Mouse (Mus musculus): ENCODE results near the gene Nsmce1. TPM values are rescaled to one million over a fixed set of nuclear protein-coding genes. Genes with fewer than 3 reads are reported as not detected.

Nsmce1 gene
- polyA plus RNA-seq, 1 experiment: not detected

GRCm38 (mm10) chr7:125482886-125483285, 8.5 kb downstream of the Nsmce1 start:
- no peak for TF ChIP-seq CTCF (IDR thresholded peaks at IDR 0.05; ENCODE audit: insufficient read depth, low read depth, low read length)
- no peak for TF ChIP-seq POLR2A (IDR thresholded peaks at IDR 0.05; ENCODE audit: insufficient read depth, low read depth, low read length)
- no peak overlapping the region for H3K4me3 ChIP-seq (ENCODE audit: insufficient read depth, low read depth, low read length)
- WGBS: 75% methylated on average over 2 of the region's 2 CpGs
- H3K4me1 ChIP-seq (ENCODE audit: control insufficient read depth, insufficient read depth, low read length): peaks cover 5% of the 10 kb centered on the region
- no peak overlapping the region for H3K27ac ChIP-seq (ENCODE audit: insufficient read depth, low read depth, low read length)

- Histone ChIP-seq H3K4me1 (ENCODE audit: control insufficient read depth, insufficient read depth, low read length) (peaks cover 8% of the 10 kb centered on the region), H3K4me3 (ENCODE audit: insufficient read depth, low read depth, low read length) (no peak overlapping the region), H3K27ac (ENCODE audit: insufficient read depth, low read depth, low read length) (no peak overlapping the region)
- 94% methylated on average over 3 of the region's 3 CpGs for WGBS
- no peak for TF ChIP-seq CTCF (IDR thresholded peaks at IDR 0.05; ENCODE audit: insufficient read depth, low read depth, low read length)
These were observed 9.1 kb downstream of the Nsmce1 start for GRCm38 (mm10) chr7:125482339-125482738.

DNA sequence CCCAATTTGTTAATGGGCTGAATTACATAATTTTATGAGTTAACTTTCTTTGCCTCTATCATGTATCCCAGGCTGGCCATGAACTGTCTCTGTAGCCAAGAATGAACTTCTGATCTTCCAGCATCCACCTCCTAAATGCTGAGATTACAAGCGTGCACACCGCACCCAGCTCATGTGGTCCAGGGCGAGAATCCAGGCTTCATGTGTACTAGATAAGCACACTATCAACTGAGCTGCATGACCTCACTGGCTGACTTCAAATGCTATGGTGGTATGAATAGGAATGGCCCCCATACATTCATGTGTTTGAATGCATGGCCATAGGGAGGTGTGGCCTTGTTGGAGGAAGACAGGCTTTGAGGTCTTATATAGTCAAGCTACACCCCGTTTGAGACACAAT, 10.9 kb downstream of the Nsmce1 start:
- WGBS: 95% methylated on average over 4 of the region's 4 CpGs
- H3K27ac ChIP-seq (ENCODE audit: insufficient read depth, low read depth, low read length): no peak overlapping the region
- peaks cover 16% of the 10 kb centered on the region for H3K4me1 ChIP-seq (ENCODE audit: control insufficient read depth, insufficient read depth, low read length)
- H3K4me3 ChIP-seq (ENCODE audit: insufficient read depth, low read depth, low read length): no peak overlapping the region
- TF ChIP-seq POLR2A (IDR thresholded peaks at IDR 0.05; ENCODE audit: insufficient read depth, low read depth, low read length) (no peak), CTCF (IDR thresholded peaks at IDR 0.05; ENCODE audit: insufficient read depth, low read depth, low read length) (no peak)

DNA sequence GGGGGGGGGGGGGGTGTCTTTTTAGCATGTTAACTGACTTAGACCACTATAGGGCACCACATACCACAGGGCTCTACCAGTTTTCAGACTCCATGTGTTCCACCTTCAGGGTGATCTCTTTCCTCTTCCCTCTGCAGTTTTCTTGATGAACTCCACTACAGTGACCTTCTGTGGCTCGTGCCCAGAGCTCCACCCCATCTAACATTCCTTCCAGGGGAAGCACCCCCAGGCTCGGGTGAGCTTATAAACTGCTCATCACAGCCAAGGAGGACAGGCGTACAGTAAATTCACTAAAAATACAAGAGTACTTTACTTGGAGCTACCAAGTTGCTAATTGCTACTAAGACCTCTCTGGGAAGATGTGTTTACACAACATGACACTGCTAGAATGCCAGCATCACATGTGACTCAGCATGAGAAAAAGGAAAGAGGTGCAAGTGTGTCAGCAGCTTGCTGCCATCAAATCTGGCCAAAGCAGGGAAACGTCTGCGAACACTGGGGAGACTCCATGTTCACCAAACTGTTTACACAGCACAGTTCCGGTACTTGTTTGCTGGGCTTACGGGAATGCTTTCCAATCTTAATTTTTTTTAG, 12.9 kb downstream of the Nsmce1 start:
- 57% methylated on average over 7 of the region's 7 CpGs for WGBS
- Histone ChIP-seq H3K27ac (ENCODE audit: insufficient read depth, low read depth, low read length) (no peak overlapping the region), H3K4me1 (ENCODE audit: control insufficient read depth, insufficient read depth, low read length) (peaks cover 25% of the 10 kb centered on the region), H3K4me3 (ENCODE audit: insufficient read depth, low read depth, low read length) (no peak overlapping the region)
- TF ChIP-seq CTCF (IDR thresholded peaks at IDR 0.05; ENCODE audit: insufficient read depth, low read depth, low read length) (no peak), POLR2A (IDR thresholded peaks at IDR 0.05; ENCODE audit: insufficient read depth, low read depth, low read length) (no peak)

- Histone ChIP-seq H3K4me3 (ENCODE audit: insufficient read depth, low read depth, low read length) (no peak overlapping the region), H3K27ac (ENCODE audit: insufficient read depth, low read depth, low read length) (no peak overlapping the region), H3K4me1 (ENCODE audit: control insufficient read depth, insufficient read depth, low read length) (peaks cover 25% of the 10 kb centered on the region)
- 65% methylated on average over 11 of the region's 11 CpGs for WGBS
- no peak for TF ChIP-seq CTCF (IDR thresholded peaks at IDR 0.05; ENCODE audit: insufficient read depth, low read depth, low read length)
- no peak for TF ChIP-seq POLR2A (IDR thresholded peaks at IDR 0.05; ENCODE audit: insufficient read depth, low read depth, low read length)
These were observed 15.7 kb downstream of the Nsmce1 start for GRCm38 (mm10) chr7:125475601-125476251.

GRCm38 (mm10) chr7:125474535-125474934, 16.9 kb downstream of the Nsmce1 start:
- 81% methylated on average over 4 of the region's 4 CpGs for WGBS
- peaks cover 25% of the 10 kb centered on the region for H3K4me1 ChIP-seq (ENCODE audit: control insufficient read depth, insufficient read depth, low read length)
- no peak for TF ChIP-seq POLR2A (IDR thresholded peaks at IDR 0.05; ENCODE audit: insufficient read depth, low read depth, low read length)
- TF ChIP-seq CTCF (IDR thresholded peaks at IDR 0.05; ENCODE audit: insufficient read depth, low read depth, low read length): no peak
- H3K27ac ChIP-seq (ENCODE audit: insufficient read depth, low read depth, low read length): no peak overlapping the region
- no peak overlapping the region for H3K4me3 ChIP-seq (ENCODE audit: insufficient read depth, low read depth, low read length)

DNA sequence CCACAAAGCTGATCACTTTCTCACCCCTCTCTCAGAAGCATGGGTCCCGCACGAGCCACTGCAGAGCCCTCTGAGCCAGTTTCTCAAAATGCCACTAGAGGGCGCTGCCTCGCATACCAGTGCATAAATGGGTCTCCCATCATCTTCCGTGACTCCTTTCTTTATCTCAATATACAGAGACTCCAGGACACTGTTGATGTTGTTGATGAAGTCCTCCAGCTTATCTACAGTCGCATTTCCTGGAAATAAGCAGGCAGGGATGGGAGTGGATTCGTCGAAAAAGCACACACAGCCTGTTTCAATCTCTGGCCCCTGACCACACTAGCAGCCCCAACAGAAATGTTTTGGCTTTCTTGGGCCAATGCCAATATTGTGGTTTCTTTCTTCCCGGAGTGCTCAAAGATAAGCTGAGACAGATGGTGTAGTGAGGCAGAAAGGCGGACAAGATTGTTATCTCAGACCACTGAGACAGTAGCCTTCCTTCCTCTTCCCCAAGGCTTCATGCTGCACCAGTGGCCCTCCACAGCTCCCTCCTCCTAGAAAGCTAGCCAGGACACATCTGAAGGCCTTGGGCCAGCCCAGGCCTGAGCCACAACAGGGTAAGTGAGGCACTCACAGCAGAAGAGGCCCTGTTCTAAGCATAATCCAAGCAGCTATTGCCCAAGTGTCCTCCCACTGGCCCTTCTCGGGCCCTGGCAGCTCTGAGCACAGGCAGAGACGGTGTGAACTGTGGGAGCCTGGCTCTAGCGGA, 19.2 kb downstream of the Nsmce1 start:
- 32% methylated on average over 13 of the region's 13 CpGs for WGBS
- peaks cover 17% of the 10 kb centered on the region for H3K4me1 ChIP-seq (ENCODE audit: control insufficient read depth, insufficient read depth, low read length)
- peak; percentile 67 for TF ChIP-seq CTCF (IDR thresholded peaks at IDR 0.05; ENCODE audit: insufficient read depth, low read depth, low read length)
- TF ChIP-seq POLR2A (IDR thresholded peaks at IDR 0.05; ENCODE audit: insufficient read depth, low read depth, low read length): no peak
- no peak overlapping the region for H3K4me3 ChIP-seq (ENCODE audit: insufficient read depth, low read depth, low read length)
- no peak overlapping the region for H3K27ac ChIP-seq (ENCODE audit: insufficient read depth, low read depth, low read length)

GRCm38 (mm10) chr7:125470901-125471300, 20.5 kb downstream of the Nsmce1 start:
- Histone ChIP-seq H3K27ac (ENCODE audit: insufficient read depth, low read depth, low read length) (no peak overlapping the region), H3K4me3 (ENCODE audit: insufficient read depth, low read depth, low read length) (no peak overlapping the region), H3K4me1 (ENCODE audit: control insufficient read depth, insufficient read depth, low read length) (peaks cover 13% of the 10 kb centered on the region)
- no peak for TF ChIP-seq POLR2A (IDR thresholded peaks at IDR 0.05; ENCODE audit: insufficient read depth, low read depth, low read length)
- no peak for TF ChIP-seq CTCF (IDR thresholded peaks at IDR 0.05; ENCODE audit: insufficient read depth, low read depth, low read length)
- 97% methylated on average over 4 of the region's 4 CpGs for WGBS

GRCm38 (mm10) chr7:125469937-125470336, 21.5 kb downstream of the Nsmce1 start:
- H3K4me1 ChIP-seq (ENCODE audit: control insufficient read depth, insufficient read depth, low read length): peaks cover 4% of the 10 kb centered on the region; the same call in 1 of the 2 replicates
- WGBS: 33% methylated on average over 5 of the region's 5 CpGs
- TF ChIP-seq POLR2A (IDR thresholded peaks at IDR 0.05; ENCODE audit: insufficient read depth, low read depth, low read length) (no peak), CTCF (IDR thresholded peaks at IDR 0.05; ENCODE audit: insufficient read depth, low read depth, low read length) (peak; percentile 65)
- H3K4me3 ChIP-seq (ENCODE audit: insufficient read depth, low read depth, low read length): no peak overlapping the region
- H3K27ac ChIP-seq (ENCODE audit: insufficient read depth, low read depth, low read length): no peak overlapping the region

All from olfactory bulb, adult 2 months (tissue).